Mouse (Mus musculus) liver, postnatal 0 days (tissue): Measurements from ENCODE around the gene Atp5s. TPM values are rescaled to one million over a fixed set of nuclear protein-coding genes. Genes with fewer than 3 reads are reported as not detected.

Experiments
- ATAC-seq: fragments of 200-750 bp; cut with Nextera tagmentation; 2 replicates; pipeline ENCODE4 v1.8.0; 2017; ENCODE audit warnings: mild to moderate bottlenecking, moderate library complexity
- DNase-seq: peaks from one replicate; pipeline ENCODE4 v3.0.0-alpha.2; 2016
- H3K27ac ChIP-seq: fragments of 300-500 bp; sonication (generic); 2 replicates; pipeline ENCODE4 v1.5.1; 2014; ENCODE audit warnings: antibody characterized with exemption, moderate library complexity, mild to moderate bottlenecking, low read depth
- H3K27me3 ChIP-seq: fragments of 300-500 bp; sonication (generic); 2 replicates; pipeline ENCODE4 v1.6.1; 2014; ENCODE audit warnings: low read length, control low read depth, mixed read lengths; ENCODE audit not compliant: insufficient read depth
- H3K36me3 ChIP-seq: fragments of 300-500 bp; sonication (generic); replicated peaks from 2 replicates; pipeline ENCODE4 v1.6.1; 2014; ENCODE audit warnings: mild to moderate bottlenecking, control low read depth, low read length, moderate library complexity, mixed read lengths; ENCODE audit not compliant: insufficient read depth
- H3K4me1 ChIP-seq: fragments of 300-500 bp; sonication (generic); 2 replicates; pipeline ENCODE4 v1.6.1; 2014; ENCODE audit warnings: antibody characterized with exemption, mild to moderate bottlenecking, control low read depth; ENCODE audit not compliant: insufficient read depth
- H3K4me2 ChIP-seq: fragments of 300-500 bp; sonication (generic); 2 replicates; pipeline ENCODE4 v1.6.1; 2014; ENCODE audit warnings: low read depth, mild to moderate bottlenecking, low read length, moderate library complexity, mixed read lengths
- H3K4me3 ChIP-seq: fragments of 300-500 bp; sonication (generic); 2 replicates; pipeline ENCODE4 v1.5.1; 2014; ENCODE audit warnings: low read depth, low read length
- H3K9ac ChIP-seq: fragments of 300-500 bp; sonication (generic); replicated peaks from 2 replicates; pipeline ENCODE4 v1.6.1; 2014; ENCODE audit warnings: mild to moderate bottlenecking, moderate library complexity
- H3K9me3 ChIP-seq: fragments of 300-500 bp; sonication (generic); 2 replicates; pipeline ENCODE4 v1.6.1; 2016; ENCODE audit warnings: mild to moderate bottlenecking, control low read depth, low read length, mixed read lengths
- CTCF ChIP-seq: sonication (generic); IDR thresholded peaks from 2 replicates; pipeline ENCODE4 v1.5.1; 2016; ENCODE audit warnings: antibody characterized with exemption, low read depth
- EP300 ChIP-seq: IDR thresholded peaks from 2 replicates; pipeline ENCODE4 v1.6.1; 2016; ENCODE audit warnings: antibody characterized with exemption, low read depth, mild to moderate bottlenecking
- WGBS: fragments of 180-500 bp; shearing (Covaris S2); extraction: QIAGEN DNeasy Blood & Tissue Kit; methylation state at CpG from one replicate; pipeline ENCODE4 v1.1.7; 2014; ENCODE audit not compliant: insufficient replicate concordance; 5-methylcytosine and 5-hydroxymethylcytosine counted together
- polyA plus RNA-seq: library from polyadenylated mRNA; unstranded; fragments of >200 nt; fragmentation: Nextera tagmentation; extraction: Ambion mirVana; gene quantifications from 2 replicates; pipeline ENCODE4 v1.2.1, GENCODE M21; 2015

The Atp5s gene
- polyA plus RNA-seq, 1 experiment from 2014 or later = 18.3 TPM

DNA sequence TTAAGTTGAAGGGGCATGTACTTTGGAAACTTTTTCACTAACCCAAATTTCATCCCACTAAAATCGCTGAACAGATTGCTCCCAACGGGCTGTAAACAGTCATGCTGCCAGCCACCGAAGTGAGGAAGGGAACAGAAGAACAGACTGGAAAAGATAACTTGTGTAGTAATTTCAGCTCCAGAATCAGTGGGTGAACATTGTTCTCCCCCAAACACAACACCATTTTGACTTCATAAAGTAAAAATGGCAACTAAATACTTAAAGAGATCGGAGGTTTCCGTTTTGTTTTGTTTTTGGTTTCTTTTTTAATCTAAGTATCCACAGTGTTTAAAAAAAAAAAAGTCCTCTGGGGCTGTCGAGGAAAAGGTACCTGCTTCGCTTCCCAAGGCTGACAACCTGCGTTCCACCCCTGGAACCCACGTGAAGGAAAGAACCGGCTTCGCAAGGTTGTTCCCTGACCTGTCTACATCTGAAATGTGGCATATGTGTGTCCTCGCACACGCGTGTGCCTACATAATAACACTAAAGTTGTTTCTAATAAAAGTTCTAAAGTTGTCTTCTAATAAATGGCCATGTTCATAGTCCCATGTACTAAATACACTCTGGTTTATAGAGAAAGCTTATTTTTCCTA, 41.8 kb upstream of the Atp5s start:
- ATAC-seq (no peak), DNase-seq (no peak)
- Histone ChIP-seq H3K27me3 (no peaks in the 10 kb centered on the region), H3K9ac (peak overlapping the region; percentile 96), H3K4me1 (peaks cover 14% of the 10 kb centered on the region), H3K27ac (peak overlapping the region; percentile 99), H3K36me3 (no peaks in the 10 kb centered on the region), H3K4me2 (peak overlapping the region; percentile 74), H3K4me3 (peak overlapping the region; percentile 87), H3K9me3 (no peaks in the 10 kb centered on the region)
- 39% methylated on average over 14 of the region's 14 CpGs for WGBS
- TF ChIP-seq CTCF (no peak), EP300 (no peak)

DNA sequence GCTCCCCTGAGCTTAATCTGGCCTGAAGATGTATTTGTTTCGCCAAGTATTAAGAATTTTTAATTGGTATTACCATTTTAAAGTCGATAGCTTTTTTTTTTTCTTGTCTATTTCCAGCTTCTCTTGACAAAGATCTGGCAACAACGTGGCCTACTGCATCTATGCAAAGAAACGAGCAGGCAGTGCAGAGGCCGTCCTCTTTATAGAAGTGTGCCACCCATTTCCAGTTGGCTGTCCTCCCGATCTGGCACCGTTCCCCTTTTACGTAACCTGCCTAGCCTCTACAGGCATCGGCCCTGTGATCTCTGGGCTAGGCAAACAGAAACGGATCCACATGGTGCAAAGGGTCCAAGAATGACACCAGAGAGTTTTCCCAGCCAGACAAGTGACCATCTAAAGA, 41.2 kb upstream of the Atp5s start:
- TF ChIP-seq CTCF (no peak), EP300 (peak; percentile 52; the same call in 1 of the 2 replicates)
- WGBS = 12% methylated on average over 10 of the region's 10 CpGs
- H3K9me3 ChIP-seq = no peaks in the 10 kb centered on the region
- peak overlapping the region; percentile 74 for H3K4me2 ChIP-seq
- H3K9ac ChIP-seq = peak overlapping the region; percentile 96
- DNase-seq (peak; percentile 90), ATAC-seq (peak; percentile 75)
- peak overlapping the region; percentile 99 for H3K27ac ChIP-seq
- no peaks in the 10 kb centered on the region for H3K27me3 ChIP-seq
- H3K4me1 ChIP-seq = peaks cover 14% of the 10 kb centered on the region
- H3K36me3 ChIP-seq = no peaks in the 10 kb centered on the region
- peak overlapping the region; percentile 87 for H3K4me3 ChIP-seq

DNA sequence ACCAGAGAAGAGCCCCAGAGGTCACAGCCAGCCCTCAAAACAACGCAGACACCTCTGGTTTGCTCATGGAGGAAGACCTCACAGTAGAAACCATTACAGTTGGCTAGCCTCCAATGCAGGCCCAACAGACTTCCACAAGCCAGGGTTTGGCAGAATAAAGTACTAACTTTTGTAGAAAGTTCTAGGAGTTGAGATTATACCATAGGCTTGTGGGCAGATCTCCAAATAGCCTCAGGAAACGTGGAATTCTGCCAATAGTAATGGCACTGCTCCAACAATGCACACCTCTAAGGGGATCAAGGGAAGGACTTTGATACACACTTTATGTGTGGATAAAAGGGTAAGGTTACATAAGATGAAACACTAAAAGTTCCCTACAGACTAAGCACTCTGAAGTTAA, 36.4 kb upstream of the Atp5s start:
- no peak for ATAC-seq
- H3K9me3 ChIP-seq = no peaks in the 10 kb centered on the region
- H3K4me1 ChIP-seq = no peaks in the 10 kb centered on the region; the same call in none of the 2 replicates
- no peak for TF ChIP-seq EP300
- TF ChIP-seq CTCF = no peak
- H3K4me3 ChIP-seq = no peak overlapping the region
- no peak overlapping the region for H3K4me2 ChIP-seq
- H3K27ac ChIP-seq = no peak overlapping the region
- no peaks in the 10 kb centered on the region for H3K27me3 ChIP-seq
- no peak overlapping the region for H3K9ac ChIP-seq
- H3K36me3 ChIP-seq = no peaks in the 10 kb centered on the region
- WGBS = 47% methylated on average over 2 of the region's 2 CpGs
- peak; percentile 53 for DNase-seq

DNA sequence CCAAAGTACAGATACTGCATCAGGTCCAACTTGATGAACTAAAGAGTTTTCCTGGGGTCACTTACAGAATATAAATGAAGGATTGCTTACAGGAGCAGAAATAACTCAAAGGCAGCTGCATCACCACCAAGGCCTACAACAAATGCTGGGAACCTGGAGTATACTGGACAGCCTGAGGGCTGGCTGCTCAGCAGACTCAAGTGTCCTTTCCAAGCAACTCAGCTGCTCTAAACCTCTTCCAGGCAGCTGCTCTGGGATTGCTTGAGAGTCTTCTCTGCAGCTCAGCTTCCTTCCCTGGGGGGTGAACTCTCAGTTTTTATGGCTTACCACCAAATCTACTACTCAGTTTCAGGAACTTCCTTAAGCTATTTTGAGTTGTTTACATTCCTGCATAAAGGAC, 35.7 kb upstream of the Atp5s start:
- H3K27ac ChIP-seq = no peak overlapping the region
- no peak for ATAC-seq
- no peaks in the 10 kb centered on the region for H3K27me3 ChIP-seq
- DNase-seq = no peak
- no peak overlapping the region for H3K4me2 ChIP-seq
- no peak for TF ChIP-seq CTCF
- no peak for TF ChIP-seq EP300
- H3K9me3 ChIP-seq = no peaks in the 10 kb centered on the region
- H3K9ac ChIP-seq = no peak overlapping the region
- no peak overlapping the region for H3K4me3 ChIP-seq
- H3K36me3 ChIP-seq = 0 out of 2 replicates have a peak, but pooled peaks cover 2% of the 10 kb centered on the region
- H3K4me1 ChIP-seq = no peaks in the 10 kb centered on the region; the same call in 1 of the 2 replicates

DNA sequence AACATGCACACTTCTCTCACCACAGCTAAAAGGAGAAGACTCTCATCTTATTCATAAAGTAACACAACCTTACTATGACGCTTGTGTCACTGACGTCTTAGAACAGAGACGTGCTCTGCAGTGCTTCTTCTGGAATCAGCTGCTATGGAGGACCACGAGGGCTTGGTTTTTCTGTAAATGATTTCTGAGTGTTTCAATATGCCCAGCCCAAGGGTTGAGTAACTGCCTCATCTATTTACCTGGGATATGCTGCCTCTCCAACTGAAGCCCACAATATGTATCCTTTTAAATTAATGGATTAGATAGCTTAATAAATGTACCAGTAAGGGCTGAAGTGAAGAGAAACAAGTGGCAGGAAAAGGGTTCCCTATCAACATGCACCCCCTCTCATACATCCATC, 34.0 kb upstream of the Atp5s start:
- ATAC-seq (peak; percentile 56; the same call in 1 of the 2 replicates), DNase-seq (no peak)
- TF ChIP-seq CTCF (no peak), EP300 (no peak)
- Histone ChIP-seq H3K27ac (no peak overlapping the region), H3K27me3 (no peaks in the 10 kb centered on the region), H3K4me1 (no peaks in the 10 kb centered on the region; the same call in 1 of the 2 replicates), H3K4me2 (no peak overlapping the region), H3K9me3 (no peaks in the 10 kb centered on the region), H3K36me3 (0 out of 2 replicates have a peak, but pooled peaks cover 2% of the 10 kb centered on the region), H3K9ac (no peak overlapping the region), H3K4me3 (no peak overlapping the region)
- 60% methylated on average over 4 of the region's 4 CpGs for WGBS

DNA sequence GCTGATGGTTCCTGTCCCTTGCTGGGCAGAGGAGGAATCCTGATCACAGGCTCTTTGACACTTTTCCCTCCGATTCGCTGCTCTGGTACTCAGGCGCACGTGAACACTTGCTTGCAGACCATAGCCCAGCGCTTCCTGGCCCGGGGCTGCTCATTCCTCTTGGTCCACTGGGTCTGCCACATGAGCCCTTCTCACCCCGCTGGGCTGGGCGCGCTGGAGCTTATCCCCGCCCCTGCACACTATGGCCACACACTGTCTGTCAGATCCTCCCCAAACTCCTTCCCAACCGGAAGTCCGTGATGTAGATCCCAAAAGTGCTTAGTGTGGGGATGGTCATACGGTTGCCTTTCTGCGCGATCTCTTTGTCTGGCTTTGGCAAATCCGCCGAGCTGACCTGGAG, 31.3 kb upstream of the Atp5s start:
- Histone ChIP-seq H3K4me2 (no peak overlapping the region), H3K27ac (no peak overlapping the region), H3K4me1 (no peaks in the 10 kb centered on the region; the same call in 1 of the 2 replicates), H3K9ac (no peak overlapping the region), H3K27me3 (no peaks in the 10 kb centered on the region), H3K36me3 (0 out of 2 replicates have a peak, but pooled peaks cover 2% of the 10 kb centered on the region), H3K4me3 (no peak overlapping the region), H3K9me3 (no peaks in the 10 kb centered on the region)
- no peak for TF ChIP-seq CTCF
- no peak for TF ChIP-seq EP300
- no peak for DNase-seq
- WGBS = 92% methylated on average over 17 of the region's 17 CpGs
- ATAC-seq = no peak
